Mouse (Mus musculus): ENCODE results near the gene Nsun4.

GRCm38 (mm10) chr4:116096291-116096690 lies 42.6 kb upstream of the Nsun4 start:
- TF ChIP-seq CTCF (IDR thresholded peaks at IDR 0.05; ENCODE audit: insufficient read depth, low read length) (no peak), POLR2A (IDR thresholded peaks at IDR 0.05; ENCODE audit: borderline replicate concordance, extremely low read depth, low read depth, low read length) (no peak)
